Mouse (Mus musculus) c-Kit-positive CD71-negative TER-119-negative erythroid progenitor cells, embryonic 14.5 days (primary cell): ENCODE data around the gene Izumo4.
A peak's percentile ranks its signal among the peaks of the same experiment; 100 is the strongest.

ENCODE experiments used
- DNase-seq: peaks from one replicate; pipeline ENCODE4 v3.0.0-alpha.2; 2013; ENCODE audit warnings: low read depth

Gene Izumo4

DNA sequence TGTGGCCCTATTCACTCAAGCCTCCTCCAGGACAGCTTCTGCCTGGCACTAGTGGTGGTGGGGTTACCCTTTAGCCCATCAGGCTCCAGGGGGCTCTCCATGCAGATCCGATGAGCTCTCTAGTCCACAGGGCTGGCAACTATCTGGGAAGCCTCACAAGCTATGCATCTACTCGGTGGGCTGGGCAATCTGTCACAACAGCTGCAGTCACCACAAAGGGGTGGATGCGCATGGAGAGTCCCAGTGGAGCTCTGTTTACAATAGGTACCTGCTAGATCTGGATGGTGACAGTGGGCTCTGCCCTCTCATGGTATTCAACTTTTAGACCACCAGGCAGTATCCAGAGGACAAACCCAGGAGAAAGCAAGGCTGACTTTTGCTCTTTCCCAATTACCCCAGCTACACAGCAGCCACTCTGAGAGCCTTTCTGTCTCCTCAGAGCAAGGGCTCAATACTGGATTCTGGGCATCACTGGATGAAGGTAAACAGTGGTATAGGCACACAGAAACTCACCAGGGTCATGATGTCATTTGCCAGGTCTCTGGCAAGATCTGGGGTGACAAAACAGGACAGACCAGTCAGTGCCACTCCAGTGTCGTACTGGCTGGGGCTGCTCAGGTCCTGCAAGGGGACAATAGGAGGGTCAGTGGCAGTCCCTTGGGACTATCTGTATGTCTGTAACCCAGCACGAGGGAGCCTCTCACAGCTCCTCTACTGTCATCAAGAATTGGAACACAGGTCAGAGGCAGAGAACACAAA is 25.6 kb downstream of the Izumo4 start:
- no peak for DNase-seq

DNA sequence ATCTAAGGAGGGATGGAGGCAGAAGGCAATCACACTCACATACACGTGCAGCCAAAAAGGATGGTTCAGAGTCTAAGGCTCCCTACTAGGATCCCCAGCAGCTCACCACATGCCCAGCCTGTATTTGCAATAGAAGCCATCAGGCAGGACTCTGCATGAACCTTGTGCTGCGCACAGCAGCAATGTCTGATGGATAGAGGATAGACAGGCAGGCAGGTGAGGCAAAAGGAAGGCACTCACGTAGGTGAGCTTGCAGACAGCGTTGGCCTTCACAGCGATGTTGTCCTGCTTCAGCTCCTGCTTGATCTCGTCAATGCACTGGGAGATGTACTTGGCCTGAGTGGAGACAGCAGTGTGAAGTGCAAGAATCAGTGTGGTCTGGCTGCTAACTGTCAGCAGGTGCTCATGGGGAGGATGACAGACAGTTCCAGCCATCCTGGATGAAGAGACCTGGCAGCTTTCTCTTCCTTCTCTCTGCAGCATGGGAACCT is 30.7 kb downstream of the Izumo4 start:
- no peak for DNase-seq

DNA sequence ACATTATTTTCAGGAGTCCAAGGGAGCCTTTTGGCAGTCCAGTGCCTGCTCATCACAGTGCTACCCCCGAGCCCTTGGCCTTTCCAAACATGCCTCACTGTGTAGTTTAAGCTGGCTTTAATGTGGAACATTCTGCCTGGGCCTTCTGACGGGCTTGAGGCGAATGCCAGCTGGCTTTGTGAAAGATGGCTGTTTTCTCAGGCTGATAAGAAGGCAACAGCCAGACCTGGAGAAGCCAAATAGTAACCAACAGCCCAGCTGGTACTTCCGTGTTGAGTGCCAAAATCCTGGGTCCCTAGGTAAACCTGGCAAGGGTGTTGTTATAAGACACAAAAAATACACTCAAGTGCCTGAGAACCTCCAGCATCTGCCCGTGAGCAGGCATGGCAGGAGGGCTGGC is 34.7 kb downstream of the Izumo4 start:
- no peak for DNase-seq

DNA sequence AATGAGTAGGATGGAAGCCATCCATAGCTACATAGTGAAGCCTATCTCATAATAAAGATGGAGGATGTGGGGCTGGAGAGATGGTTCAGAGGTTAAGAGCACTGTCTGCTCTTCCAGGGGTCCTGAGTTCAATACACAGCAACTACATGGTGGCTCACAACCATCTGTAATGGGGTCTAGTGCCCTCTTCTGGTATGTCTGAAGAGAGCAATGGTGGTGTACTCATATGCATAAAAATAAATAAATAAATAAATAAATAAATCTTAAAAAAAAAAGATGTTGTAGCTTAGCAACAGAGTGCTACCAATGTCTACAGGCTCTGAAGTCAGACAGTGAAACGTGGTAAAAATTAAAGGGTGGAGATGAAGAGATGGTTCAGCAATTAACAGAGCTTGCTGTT is 36.7 kb downstream of the Izumo4 start:
- no peak for DNase-seq

DNA sequence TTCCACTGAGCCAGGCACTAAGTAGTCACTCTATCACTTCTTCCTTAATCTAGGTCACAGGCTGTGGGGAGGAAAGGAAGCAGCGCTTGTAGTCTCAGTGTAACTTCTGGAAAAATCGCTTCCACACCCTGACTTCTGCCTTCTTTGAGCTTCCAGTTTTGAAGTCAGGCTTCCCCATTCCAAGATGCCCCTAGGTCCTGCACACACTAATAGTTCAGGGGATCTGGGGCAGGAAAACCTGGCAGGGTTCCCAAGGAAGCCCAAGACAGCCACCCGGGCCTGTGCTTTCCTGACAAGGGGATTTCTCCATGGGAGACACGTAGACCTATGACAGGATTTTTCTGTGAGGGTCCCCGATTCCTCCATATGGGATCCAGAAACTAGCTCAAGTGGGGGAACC is 39.2 kb downstream of the Izumo4 start:
- DNase-seq, result no peak

DNA sequence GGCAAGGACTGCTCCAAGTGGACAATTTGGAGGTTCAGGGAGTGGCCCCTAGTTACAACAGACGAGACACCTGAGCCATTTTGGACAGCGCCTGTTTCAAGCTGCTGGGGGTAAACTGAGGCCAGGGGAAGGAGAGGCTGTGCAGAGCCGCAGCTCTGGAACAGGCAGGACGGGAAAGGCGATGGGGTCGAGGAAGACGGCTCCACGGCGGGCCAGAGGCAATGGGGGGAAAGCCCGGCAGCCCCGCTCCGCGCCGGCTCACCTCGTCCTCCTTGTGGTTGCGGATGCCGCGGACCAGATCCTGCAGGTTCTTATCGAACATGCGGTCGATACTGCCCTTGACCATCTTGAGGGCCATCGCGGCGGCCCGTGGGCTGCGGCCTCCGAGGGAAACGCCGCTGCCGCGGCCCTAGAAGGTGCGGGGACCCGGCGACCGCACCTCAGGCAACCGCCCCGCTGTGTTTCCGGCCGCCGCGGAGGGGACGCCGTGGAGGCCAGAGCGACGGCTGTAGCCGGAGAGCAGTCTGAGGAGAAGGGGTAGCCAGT is 39.7 kb downstream of the Izumo4 start:
- no peak for DNase-seq

DNA sequence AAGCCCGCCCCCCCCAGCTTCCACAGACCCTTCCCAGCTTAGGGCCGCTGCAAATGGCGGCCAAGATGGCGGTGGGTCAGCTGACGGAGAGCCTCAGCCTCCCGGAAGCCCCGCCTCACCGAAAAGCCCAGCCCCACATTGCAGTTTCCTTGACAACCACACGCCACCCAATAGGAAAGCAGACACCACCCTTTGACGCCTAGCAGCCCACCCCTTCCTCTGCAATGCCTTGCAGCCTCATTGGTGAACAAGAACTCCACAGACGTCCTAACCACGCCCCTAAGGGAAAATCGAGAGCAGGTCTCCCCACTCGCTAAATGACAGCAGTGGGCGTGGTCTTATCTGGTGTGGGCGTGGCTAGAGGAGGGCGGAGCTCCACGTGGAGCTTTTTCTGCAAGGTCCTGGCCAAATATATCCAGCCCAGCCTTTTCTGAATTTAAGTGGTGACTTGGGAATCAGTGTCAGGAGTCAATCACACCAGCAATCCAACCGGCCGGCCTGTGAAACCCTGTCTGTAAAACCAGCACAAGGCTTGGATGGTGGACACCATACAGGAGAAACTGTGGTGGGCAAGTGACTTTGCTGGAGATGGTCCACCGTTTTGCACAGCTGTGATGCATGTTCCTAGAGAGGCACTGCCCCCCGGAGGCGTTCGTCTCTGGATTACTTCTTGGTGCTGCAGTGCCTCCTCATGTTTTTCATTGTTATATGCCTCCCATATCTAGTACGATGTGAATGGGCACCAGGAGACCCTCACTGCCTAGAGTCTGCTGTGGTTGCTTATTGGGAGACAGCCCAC is 40.4 kb downstream of the Izumo4 start, which contains the start of gene Ap3d1:
TSS of gene Ap3d1 (minus strand) at position 85 of the 799 bp plus-strand sequence.
- peak; percentile 100 for DNase-seq

DNA sequence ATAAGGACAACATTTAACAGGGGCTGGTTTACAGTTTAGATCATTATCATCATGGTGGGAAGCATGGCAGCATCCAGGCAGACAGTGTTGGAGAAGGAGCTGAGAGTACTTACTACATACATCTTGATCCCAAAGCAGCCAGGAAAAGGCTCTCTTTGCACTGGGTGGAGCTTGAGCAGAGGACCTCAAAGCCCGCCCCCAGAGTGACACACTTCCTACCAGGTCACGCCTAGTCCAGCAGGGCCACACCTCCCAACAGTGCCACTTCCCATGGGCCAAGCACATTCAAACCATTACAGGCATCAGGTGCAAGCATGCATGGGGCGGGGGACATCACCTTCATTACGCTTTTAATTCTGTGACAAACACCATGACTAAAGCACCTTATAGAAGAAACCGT is 42.3 kb downstream of the Izumo4 start:
- peak; percentile 50 for DNase-seq

DNA sequence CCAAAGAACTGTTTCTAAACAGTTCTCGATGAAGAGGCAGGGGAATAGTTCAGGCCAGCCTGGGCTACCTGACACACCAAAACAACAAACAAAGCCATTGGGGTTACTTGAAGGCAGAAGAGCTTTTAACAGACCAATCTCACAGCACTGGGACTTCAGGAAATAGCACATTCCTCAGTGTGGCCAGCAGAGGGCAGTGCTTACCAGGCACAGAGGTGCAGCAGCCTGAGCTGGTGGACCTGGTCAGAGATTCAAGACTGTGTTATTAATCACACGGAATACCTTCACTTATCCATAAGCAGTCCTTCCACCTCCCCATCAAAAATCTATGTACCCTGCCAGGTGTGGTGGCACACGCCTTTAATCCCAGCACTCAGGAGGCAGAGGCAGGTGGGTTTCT is 45.4 kb downstream of the Izumo4 start:
- DNase-seq, result peak; percentile 72

DNA sequence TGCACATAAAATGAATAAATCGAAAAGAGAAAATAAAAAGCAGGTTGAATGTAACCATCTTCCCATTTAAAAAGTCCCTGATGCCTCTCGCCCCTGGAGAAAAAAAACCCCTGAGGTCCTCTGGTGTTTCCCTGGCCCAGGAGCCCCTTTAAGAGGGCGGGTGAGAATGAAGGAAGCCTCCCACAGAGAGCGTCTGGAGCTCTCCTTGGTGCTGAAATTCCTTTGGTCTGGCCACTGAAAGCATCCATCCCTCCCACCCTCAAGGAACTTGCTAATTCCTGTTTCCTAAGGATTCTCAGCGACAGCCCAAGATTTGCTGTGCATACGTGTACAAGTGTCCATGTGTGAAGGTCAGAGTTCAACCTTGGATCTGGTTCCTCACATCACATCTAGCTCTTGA is 46.6 kb downstream of the Izumo4 start:
- peak; percentile 90 for DNase-seq

DNA sequence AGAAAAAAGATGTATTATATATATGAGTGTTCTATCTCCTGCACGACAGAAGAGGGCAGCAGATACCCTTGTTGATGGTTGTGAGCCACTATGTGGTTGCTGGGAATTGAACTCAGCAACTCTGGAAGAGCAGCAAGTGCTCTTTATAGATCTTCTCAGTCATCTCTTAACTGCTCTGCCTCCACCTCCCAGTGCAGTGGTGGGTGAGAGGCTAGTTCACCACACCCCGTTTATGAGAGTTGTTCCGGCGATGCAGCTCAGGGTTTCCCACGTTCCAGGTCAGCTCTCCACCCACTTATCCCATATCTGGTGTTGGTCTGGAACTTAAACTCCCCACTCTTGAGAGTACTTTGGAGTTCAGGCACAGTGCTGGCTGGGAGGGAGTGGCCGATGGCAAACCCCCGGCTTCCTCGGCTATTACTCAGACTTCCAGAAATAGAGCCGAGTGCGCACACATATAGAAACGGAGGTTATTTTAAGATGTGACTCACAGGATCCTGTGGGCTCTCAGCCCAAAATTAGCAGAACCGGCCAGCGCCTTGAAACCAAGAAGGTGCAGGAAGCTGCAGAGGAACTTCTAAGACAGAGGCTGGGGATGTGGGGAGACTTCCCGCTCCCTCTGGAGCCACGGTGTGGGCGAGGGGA is 49.3 kb downstream of the Izumo4 start:
- DNase-seq, result peak; percentile 80

DNA sequence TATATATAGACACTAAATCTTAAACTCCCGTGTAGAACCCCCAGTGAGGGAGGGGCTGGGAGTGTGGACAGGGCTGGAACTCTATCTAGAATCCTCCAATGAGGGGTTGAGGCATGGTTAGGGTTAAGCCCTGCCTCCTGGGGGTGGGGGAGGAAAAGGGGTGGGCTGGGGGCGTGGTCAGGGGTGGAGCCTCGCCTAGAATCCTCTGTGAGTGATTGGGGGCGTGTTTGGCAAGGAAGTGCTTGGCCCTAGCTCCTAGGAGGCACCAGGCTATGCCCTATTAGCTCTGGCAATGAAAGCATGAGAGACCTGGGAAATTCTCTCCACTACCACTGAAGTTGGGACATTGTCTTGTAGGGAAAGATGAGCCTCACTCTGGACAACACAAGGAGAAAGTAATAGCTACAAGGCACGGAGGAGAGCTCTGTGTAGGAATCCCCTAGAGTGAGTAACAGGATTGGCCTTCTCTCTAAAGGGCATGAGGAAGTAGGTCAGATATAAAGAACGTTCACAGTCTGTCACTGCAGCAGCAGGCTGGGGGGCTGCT is 50.2 kb downstream of the Izumo4 start:
- DNase-seq, result peak; percentile 83

DNA sequence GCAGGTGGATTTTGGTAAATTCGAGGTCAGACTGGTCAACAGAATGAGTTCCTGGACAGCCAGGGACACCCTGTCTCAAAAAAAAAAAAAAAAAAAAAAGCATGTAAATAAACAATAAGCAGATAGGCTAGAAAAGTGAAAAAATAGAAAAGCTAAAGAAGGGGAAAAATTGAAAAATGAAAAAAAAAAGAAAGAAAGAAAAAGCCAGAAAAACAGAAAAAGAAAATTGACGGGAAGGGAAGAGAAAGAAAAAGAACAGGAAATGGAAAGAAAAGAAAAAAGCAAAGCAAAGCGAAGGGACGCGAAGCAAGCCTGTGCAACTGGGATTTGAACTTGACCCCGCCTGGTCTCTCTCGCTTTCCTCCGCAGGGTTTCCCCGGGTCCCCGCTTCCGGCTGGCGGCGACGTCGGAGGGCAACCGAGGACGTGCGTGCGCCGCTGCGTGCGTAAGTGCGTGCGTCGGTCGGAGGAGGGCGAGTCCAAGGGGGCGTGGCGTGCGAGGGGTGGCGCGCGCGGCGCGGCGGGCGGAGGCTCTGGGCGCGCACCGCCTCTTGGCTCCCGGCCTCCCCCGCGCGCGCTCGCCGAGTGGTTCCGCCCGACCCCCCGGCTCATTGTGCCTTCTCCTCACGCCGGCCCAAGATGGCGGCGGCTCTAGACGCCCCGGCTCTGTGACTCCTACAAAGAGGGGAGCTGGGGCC is 52.8 kb downstream of the Izumo4 start, which contains the start of gene Dot1l:
TSS of gene Dot1l (plus strand) at position 613 of the 697 bp plus-strand sequence.
- peak; percentile 93 for DNase-seq
